Mouse (Mus musculus): ENCODE data around the gene Rab11fip2. TPM values are rescaled to one million over a fixed set of nuclear protein-coding genes. Genes with fewer than 3 reads are reported as not detected.

Gene Rab11fip2
- polyA plus RNA-seq (2017; shearing (Covaris generic)): 5.5 TPM

DNA sequence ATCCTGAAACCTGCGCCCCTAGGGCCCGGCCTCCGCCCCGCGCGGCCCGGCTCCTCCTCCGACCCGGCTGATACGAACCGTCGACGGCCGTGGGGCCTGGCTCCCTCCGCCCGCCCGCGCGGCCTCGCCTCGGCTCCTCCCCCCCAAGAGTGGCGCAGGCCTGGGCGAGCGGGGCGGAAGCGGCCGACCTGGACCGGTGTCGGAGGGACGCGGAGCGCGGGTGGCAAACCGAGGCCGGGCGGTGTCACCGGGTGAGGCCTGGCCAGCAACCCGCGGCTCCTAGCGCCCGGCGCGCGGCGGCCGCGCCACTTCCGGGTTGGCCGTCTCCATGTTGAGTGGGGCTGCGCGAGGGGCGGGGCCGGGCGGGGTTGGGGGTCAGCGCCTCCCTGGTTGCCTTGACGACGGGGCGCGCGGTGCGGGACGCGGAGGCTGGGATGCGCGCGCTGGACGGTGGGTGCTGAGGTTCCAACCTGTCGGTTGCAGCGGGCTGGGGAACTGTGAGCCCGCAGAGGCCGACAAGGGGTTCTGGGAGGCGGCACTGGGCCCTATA lies at the start of gene Rab11fip2:
Gene Rab11fip2, minus strand, starts transcription at position 333 of the 550 bp plus-strand sequence.

Data from CD4-positive, CD25-positive, alpha-beta regulatory T cell, adult 9 weeks (primary cell).